Mouse (Mus musculus) cerebellum, postnatal 14 days (tissue): ENCODE results near the gene Tead4.
"Not testable (repeated sequence)": the region's sequence is repeated elsewhere in the genome, so short reads cannot be mapped to it uniquely, and the experiment has no call there.

ENCODE experiments used
- DNase-seq, 2 experiments: peaks; one replicate each; pipeline ENCODE4 v3.0.0; 2021; ENCODE audit warnings: mixed read lengths in 2 of 2

The Tead4 gene

DNA sequence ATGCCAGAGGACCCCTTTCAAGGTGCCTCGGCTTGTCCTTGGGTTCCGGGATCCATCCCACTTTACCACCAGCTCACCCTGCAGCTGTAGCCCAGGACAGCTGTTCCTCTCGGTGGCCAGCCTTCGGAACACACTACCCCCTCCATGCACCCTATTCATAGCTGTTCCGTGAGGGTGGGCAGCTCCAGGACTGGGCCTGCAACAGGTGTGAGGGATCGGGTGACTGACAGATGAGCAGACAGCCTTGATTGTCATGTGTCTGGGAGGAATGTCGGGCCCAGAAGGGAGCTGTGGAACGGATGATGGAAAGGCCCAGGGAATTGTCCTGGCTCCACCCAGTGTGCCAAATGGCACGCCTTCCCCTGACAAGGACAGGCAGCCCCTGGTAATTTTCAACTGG, 64.0 kb downstream of the Tead4 start:
- DNase-seq, result no peak

GRCm38 (mm10) chr6:128234206-128234605, 66.4 kb downstream of the Tead4 start:
- peak; percentile 64 to 76 for DNase-seq

DNA sequence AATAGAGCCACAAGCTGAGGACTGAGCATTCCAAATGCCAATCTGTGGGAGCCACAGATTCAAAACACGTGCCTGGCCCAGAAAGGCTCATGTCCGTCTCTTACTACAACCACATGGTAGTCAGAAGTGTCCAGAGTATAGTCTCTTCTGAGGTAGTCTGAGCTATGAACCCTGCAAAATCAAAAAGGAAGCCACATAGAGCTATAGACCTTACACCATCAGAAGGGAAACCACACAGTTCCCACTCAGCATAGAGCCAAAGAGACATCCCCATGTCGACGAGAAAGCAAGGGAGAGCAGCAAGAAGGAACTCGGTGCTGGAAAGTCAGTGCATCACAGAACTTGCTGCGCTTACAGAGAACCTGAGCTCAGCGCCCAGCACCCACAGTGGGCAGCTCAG, 68.4 kb downstream of the Tead4 start:
- no peak for DNase-seq

GRCm38 (mm10) chr6:128231741-128232140, 68.9 kb downstream of the Tead4 start:
- peak in 1 of 2 experiments; percentile 32 for DNase-seq

DNA sequence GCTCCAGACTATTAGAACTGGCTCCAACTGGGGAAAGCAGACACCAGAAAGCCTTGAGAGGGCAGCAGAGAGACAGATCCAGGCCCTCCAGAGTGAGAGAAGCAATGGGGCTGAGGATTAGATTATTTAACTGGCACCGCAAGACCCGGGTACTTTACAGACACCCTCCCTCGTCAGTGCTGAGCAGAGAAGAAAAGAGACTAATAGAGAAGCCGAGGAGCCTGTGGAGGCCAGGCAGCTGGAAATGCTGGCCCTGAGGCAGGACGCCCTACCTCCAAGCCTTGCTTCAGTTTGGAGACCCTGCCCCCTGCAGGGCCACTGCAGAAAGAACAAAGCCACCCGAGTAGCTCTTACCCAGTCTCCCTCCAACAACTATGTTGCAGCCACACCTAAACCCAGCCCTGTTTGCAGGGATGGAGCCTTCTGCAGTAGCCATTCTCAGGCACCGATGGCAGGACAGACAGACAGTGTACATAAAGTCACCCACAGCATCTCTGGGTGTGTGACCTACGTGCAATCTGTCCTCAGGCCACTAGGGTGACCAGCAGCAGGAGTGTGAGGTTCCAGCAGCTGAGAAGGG, 73.1 kb downstream of the Tead4 start:
- DNase-seq, result peak; percentile 28 to 38

- DNase-seq, result no peak
Measured at GRCm38 (mm10) chr6:128226941-128227340, 73.7 kb downstream of the Tead4 start.

DNA sequence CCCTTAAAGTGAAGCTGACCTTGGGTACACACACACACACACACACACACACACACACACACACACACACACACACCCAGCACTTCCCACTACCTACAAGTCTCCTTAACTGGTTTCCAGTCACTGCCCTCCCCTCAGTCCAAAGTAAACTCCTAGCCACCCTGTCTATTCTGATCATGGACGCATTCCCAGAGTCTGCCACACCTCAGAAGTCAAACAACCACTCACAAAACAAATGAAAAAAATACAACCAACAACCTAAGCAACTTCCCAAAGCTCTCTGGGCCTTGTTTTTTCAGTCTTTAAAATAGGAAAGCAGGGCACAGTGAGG, 74.8 kb downstream of the Tead4 start:
- no peak for DNase-seq

DNA sequence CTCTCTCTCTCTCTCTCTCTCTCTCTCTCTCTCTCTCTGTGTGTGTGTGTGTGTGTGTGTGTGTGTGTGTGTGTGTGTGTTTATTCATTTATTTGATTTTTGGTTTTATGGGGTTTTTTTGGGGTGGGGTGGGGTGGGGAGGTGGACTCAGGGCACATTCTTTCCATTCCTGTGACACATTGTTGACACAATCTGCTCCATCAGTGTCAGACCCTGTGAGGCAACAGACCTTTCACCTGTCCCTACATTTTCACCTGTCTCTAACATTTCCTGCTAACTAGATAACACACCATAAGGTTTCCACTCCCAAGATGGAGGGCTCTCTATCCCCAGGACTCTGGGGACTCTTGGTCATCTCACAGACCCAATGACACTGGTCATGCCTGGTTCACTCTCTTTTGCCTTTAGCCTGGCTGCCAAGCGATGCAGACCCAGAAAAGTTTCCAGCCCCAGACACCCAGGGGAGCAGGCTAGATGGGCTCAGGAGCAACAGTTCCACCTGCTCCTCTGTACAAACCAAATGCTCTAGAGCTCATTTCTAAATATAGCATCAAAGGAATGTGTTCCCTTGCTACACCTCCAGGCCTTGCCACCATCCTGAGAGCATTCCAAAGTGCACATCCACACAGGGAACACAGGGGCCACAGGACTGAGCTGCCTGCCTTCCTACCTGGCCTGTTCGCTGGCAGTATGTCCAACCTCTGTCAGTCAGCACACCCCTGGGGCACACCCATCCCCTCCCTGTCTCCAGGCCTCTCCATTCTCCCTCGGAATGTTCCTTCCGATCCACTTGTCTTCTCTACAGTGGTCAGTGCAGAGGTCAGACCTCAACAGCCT, 75.4 kb downstream of the Tead4 start:
- no peak for DNase-seq

DNA sequence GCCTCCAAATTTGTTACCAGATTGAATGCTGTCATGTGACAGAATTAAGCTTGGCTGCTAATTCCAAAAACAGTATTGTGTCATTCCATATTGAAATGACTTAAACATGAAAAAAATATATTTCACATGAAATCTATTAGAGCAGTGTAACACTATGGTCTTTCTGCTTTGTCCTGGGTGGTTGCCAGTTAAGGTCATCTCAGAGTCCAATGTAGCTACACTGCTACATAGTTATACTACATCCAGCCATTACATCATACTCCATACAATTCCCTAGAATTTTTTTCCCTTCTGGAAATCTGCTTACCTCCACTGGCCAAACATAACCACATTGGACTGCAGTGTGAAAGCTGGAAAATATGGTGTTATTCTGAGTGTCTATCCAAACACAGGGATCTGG, 77.5 kb downstream of the Tead4 start:
- no peak for DNase-seq

GRCm38 (mm10) chr6:128215004-128215403, 85.6 kb downstream of the Tead4 start:
- not testable (repeated sequence) for DNase-seq

GRCm38 (mm10) chr6:128209199-128209598, 91.4 kb downstream of the Tead4 start:
- not testable (repeated sequence) for DNase-seq

- DNase-seq, result no peak
Measured at GRCm38 (mm10) chr6:128208491-128209170, 92.0 kb downstream of the Tead4 start.

- no peak for DNase-seq
Measured at GRCm38 (mm10) chr6:128203557-128203956, 97.1 kb downstream of the Tead4 start.

- peak; percentile 78 to 83 for DNase-seq
Measured at GRCm38 (mm10) chr6:128200847-128201640, 99.6 kb downstream of the Tead4 start.

- peak; percentile 99 for DNase-seq
Measured at GRCm38 (mm10) chr6:128200116-128200846, 100.3 kb downstream of the Tead4 start.

- peak in 1 of 2 experiments; percentile 24 for DNase-seq
Measured at GRCm38 (mm10) chr6:128183521-128183920, 117.1 kb downstream of the Tead4 start.

DNA sequence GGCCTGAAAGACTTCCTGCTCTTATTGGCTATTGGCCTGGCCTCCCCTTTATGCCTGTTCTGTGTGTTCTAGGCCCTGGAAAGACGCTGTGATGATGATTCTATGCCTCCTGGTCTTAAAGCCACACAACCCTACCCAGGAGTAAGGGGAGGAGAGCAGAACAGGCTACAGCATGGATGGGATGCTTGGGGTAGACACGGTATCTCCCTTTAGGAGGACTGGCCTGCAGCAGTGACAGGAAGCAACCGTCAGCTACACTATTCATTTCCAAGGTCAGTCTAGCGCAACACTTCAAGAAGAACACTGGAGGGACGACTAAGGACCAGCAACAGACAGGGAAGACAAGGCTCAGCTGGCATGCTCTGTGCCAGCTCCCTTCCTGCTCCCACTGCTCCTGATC, 119.4 kb downstream of the Tead4 start:
- no peak for DNase-seq

GRCm38 (mm10) chr6:128179651-128180050, 121.0 kb downstream of the Tead4 start:
- DNase-seq, result no peak

DNA sequence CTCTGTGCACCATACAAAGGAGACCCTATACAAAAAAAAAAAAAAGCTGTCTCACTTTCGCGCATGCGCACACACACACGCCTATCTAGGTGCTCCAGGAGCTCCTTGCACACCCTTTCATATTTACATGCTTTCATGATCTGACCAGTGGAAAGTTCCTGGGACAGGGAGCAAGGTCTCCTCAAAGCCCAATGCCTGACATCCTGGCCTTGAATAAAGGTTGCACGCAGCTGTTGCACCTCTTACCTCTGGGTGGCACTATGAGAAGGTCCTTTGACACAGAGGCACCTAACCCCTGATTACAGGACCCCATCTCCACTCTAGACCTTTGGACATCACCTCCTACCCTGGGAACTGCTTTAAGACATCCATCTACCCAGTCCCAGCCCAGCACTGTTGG, 121.4 kb downstream of the Tead4 start:
- no peak for DNase-seq

GRCm38 (mm10) chr6:128178681-128179080, 121.9 kb downstream of the Tead4 start:
- DNase-seq, result no peak
